In the genomic region with DNA sequence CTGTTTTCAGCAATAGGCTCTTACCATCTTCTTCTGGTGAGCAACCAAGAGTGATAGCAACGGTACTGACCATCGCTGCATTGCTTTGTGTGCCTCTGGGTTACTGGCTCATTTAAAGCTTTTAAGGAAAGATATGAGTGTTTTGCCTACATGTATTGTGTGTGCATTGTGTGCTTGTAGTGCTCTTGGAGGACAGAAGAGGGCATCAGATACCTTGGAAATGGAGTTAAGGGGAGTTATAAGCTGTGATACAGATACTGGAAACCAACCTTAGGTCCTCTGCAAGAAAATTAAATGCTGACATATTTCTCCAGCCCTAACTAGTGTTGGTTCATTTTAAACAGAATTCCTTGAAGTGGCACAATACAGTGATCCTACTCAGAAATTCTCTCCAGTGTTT, we compare ENCODE assay signal across 15 mouse cellular contexts. TPM values are rescaled to one million over a fixed set of nuclear protein-coding genes. Genes with fewer than 3 reads are reported as not detected.
DNase-seq lines count a peak whose midpoint lies in the region; TF ChIP-seq lines count a peak whose summit lies in the region.
"Had no signal": no experiment of that assay in that cellular context is flagged by ENCODE, and none has a peak within 500 bp of the region (broad histone marks: within the 10 kb centered on the region; RNA-seq: fewer than 3 reads in every experiment).

No protein-coding gene starts in this region.

- H3K9me3 ChIP-seq in CH12.LX (replicated peaks; ENCODE audit: low read length) = no peaks in the 10 kb centered on the region
- H3K9me3 ChIP-seq: embryonic facial prominence, embryonic 12.5 days; hindbrain, embryonic 15.5 days; limb, embryonic 13.5 days had no signal

- no peak overlapping the region for H3K27ac ChIP-seq in left cerebral cortex, adult 2 months
- H3K27ac ChIP-seq in CH12.LX (ENCODE audit: insufficient read depth, low read depth) = no peak overlapping the region
- H3K27ac ChIP-seq: embryonic facial prominence, embryonic 12.5 days; hindbrain, embryonic 15.5 days; limb, embryonic 13.5 days had no signal

- in situ Hi-C loops in CH12.LX (cut with MboI; ENCODE audit: low pct_ligation_motif_present, low pct_unique_long_range_greater_than_20kb, low sequenced_read_pairs) = no loop called here

- H3K36me3 ChIP-seq in CH12.LX (replicated peaks in 1 of 2; ENCODE audit: control insufficient read depth in 1 of 2, insufficient read depth in 1 of 2, low read length in 1 of 2) = no peaks in the 10 kb centered on the region
- H3K36me3 ChIP-seq: hindbrain, embryonic 15.5 days had no signal

- no peak overlapping the region for H3K9ac ChIP-seq in CH12.LX (ENCODE audit: insufficient read depth, low read depth)
- H3K9ac ChIP-seq: embryonic facial prominence, embryonic 12.5 days; hindbrain, embryonic 15.5 days; limb, embryonic 13.5 days had no signal

- H3K4me1 ChIP-seq in CH12.LX (ENCODE audit: control insufficient read depth in 1 of 2, insufficient read depth in 2 of 2) = peaks cover 0 to 17% of the 10 kb centered on the region in 2 experiments; a peak in 2 of 4 replicates
- H3K4me1 ChIP-seq: embryonic facial prominence, embryonic 12.5 days; hindbrain, embryonic 15.5 days; limb, embryonic 13.5 days had no signal

- peaks cover 7% of the 10 kb centered on the region for H3K27me3 ChIP-seq in CH12.LX (replicated peaks)
- H3K27me3 ChIP-seq: hindbrain, embryonic 15.5 days; limb, embryonic 13.5 days had no signal

- DNase-seq in embryo, embryonic 10 days (ENCODE audit: low spot score) = peak; percentile 40
- no peak for DNase-seq in embryo, embryonic 9.5 days (ENCODE audit: extremely low spot score)
- no peak for DNase-seq in left cerebral cortex, adult 2 months (ENCODE audit: extremely low spot score in 1 of 2, low spot score in 2 of 2)
- no peak for DNase-seq in left cerebral cortex, postnatal 10 days (ENCODE audit: extremely low spot score in 1 of 2, low spot score in 2 of 2)
- peak; percentile 46 for DNase-seq in CH12.LX (ENCODE audit: extremely low read depth)
- peak; percentile 40 for DNase-seq in induced T-regulatory cell, adult 2 months (ENCODE audit: low read depth)
- no peak for DNase-seq in layer of hippocampus, adult 9-10 months (ENCODE audit: low spot score)
- no peak for DNase-seq in left cerebral cortex, postnatal 4 days
- DNase-seq: B cell, adult 2 months had no signal

- no peak overlapping the region for H3K4me3 ChIP-seq in left cerebral cortex, adult 2 months
- no peak overlapping the region for H3K4me3 ChIP-seq in CH12.LX (replicated peaks in 1 of 3; ENCODE audit: low read depth in 2 of 3, low read length in 2 of 3, poor library complexity in 1 of 3)
- H3K4me3 ChIP-seq: embryonic facial prominence, embryonic 12.5 days; hindbrain, embryonic 15.5 days; limb, embryonic 13.5 days; megakaryocyte, embryonic 14.5 days had no signal

- TF ChIP-seq EP300 in CH12.LX (IDR thresholded peaks at IDR 0.05; ENCODE audit: low read length) = no peak

- dilution Hi-C loops in CH12.LX (cut with MboI; ENCODE audit: extremely low pct_ligation_motif_present, extremely low pct_unique_long_range_greater_than_20kb, low sequenced_read_pairs) = no loop called here

- H3K4me2 ChIP-seq in CH12.LX (ENCODE audit: insufficient read depth, low read depth, poor library complexity, severe bottlenecking) = no peak overlapping the region
- H3K4me2 ChIP-seq: embryonic facial prominence, embryonic 12.5 days; hindbrain, embryonic 15.5 days; limb, embryonic 13.5 days had no signal

- TF ChIP-seq CTCF in left cerebral cortex, adult 2 months (IDR thresholded peaks at IDR 0.05) = peak; percentile 14; the same call in 1 of the 2 replicates
- TF ChIP-seq CTCF in CH12.LX (conservative IDR thresholded peaks at IDR 0.05 in 1 of 2, IDR thresholded peaks at IDR 0.05 in 1 of 2; ENCODE audit: low read depth in 2 of 2, low read length in 2 of 2) = peak; percentile 32 to 73; a peak in 3 of 4 replicates

- intact Hi-C loops in left cerebral cortex, adult 2 months (cut with DNase I) = no loop called here
- intact Hi-C loops in left cerebral cortex, postnatal 10 days (cut with DNase I) = no loop called here
- intact Hi-C loops in left cerebral cortex, postnatal 4 days (cut with DNase I) = no loop called here

- TF ChIP-seq RAD21 in CH12.LX (IDR thresholded peaks at IDR 0.05; ENCODE audit: low read depth, low read length) = peak; percentile 79

- no peaks in the 10 kb centered on the region for H3K79me2 ChIP-seq in CH12.LX (replicated peaks; ENCODE audit: control insufficient read depth, extremely low read depth, insufficient read depth, poor library complexity, severe bottlenecking)

- TF ChIP-seq POLR2A in CH12.LX (IDR thresholded peaks at IDR 0.05; ENCODE audit: low read depth, low read length) = no peak

TF ChIP-seq in CH12.LX, 34 proteins besides CTCF, POLR2A, EP300 and RAD21:
- TF ChIP-seq ZC3H11A (IDR thresholded peaks at IDR 0.05; ENCODE audit: low read depth, low read length) (no peak), SMC3 (IDR thresholded peaks at IDR 0.05; ENCODE audit: low read depth, low read length) (peak; percentile 65)

RNA-seq across cellular contexts. Expression of a gene that starts 8.6 kb away (rescaled TPM):
- 1 to 10 TPM; 5.5 to 6.4 TPM for total RNA-seq in left cerebral cortex, adult 2 months (2021)
- 10 to 100 TPM; 16.9 to 20.9 TPM for total RNA-seq in left cerebral cortex, postnatal 10 days (2021)
- total RNA-seq in CH12.LX (2012; rRNA removed) (0.08 and 0.13 TPM in 2 replicates), CH12.LX (2014; rRNA removed) (0.20 and 0.35 TPM in 2 replicates)
- 0.27 and 0.31 TPM in 2 replicates for polyA plus RNA-seq in CH12.LX (2012; ENCODE audit: insufficient read length, low read depth)
- 10 to 100 TPM; 25.2 to 26.4 TPM for total RNA-seq in left cerebral cortex, postnatal 4 days (2021)

RNA-seq across cellular contexts. Expression of a gene that starts 16.2 kb away (rescaled TPM):
- not detected for total RNA-seq in left cerebral cortex, adult 2 months (2021)
- not detected for total RNA-seq in left cerebral cortex, postnatal 10 days (2021)
- total RNA-seq in CH12.LX (2012; rRNA removed) (not detected in 2 replicates), CH12.LX (2014; rRNA removed) (not detected in 2 replicates)
- polyA plus RNA-seq in CH12.LX (2012; ENCODE audit: insufficient read length, low read depth) = 0.23 TPM in 1 of 2 replicates, not detected in the other
- not detected for total RNA-seq in left cerebral cortex, postnatal 4 days (2021)
- total RNA-seq: layer of hippocampus, adult 18-20 months had no signal
- polyA plus RNA-seq: embryonic facial prominence, embryonic 12.5 days had no signal

RNA-seq across cellular contexts. Expression of a gene that starts 16.3 kb away (rescaled TPM):
- total RNA-seq in left cerebral cortex, adult 2 months (2021) = not detected
- not detected for total RNA-seq in left cerebral cortex, postnatal 10 days (2021)
- not detected in 2 replicates for total RNA-seq in CH12.LX (2012; rRNA removed)
- not detected in 2 replicates for total RNA-seq in CH12.LX (2014; rRNA removed)
- not detected in 2 replicates for polyA plus RNA-seq in CH12.LX (2012; ENCODE audit: insufficient read length, low read depth)
- not detected for total RNA-seq in left cerebral cortex, postnatal 4 days (2021)
- total RNA-seq: layer of hippocampus, adult 18-20 months had no signal
- polyA plus RNA-seq: embryonic facial prominence, embryonic 12.5 days; limb, embryonic 13.5 days had no signal

RNA-seq across cellular contexts. Expression of a gene that starts 17.5 kb away (rescaled TPM):
- not detected for total RNA-seq in left cerebral cortex, adult 2 months (2021)
- total RNA-seq in left cerebral cortex, postnatal 10 days (2021) = not detected
- total RNA-seq in CH12.LX (2012; rRNA removed) (not detected in 2 replicates), CH12.LX (2014; rRNA removed) (not detected in 2 replicates)
- polyA plus RNA-seq in CH12.LX (2012; ENCODE audit: insufficient read length, low read depth) = not detected in 2 replicates
- not detected for total RNA-seq in left cerebral cortex, postnatal 4 days (2021)
- total RNA-seq: layer of hippocampus, adult 18-20 months had no signal
- polyA plus RNA-seq: limb, embryonic 13.5 days; neural tube, embryonic 14.5 days had no signal

RNA-seq across cellular contexts. Expression of a gene that starts 35.3 kb away (rescaled TPM):
- total RNA-seq in left cerebral cortex, adult 2 months (2021) = 10 to 100 TPM; 78.3 to 99.1 TPM
- 100 to 1,000 TPM in 1 of 2 experiments, 10 to 100 TPM in 1; 83.9 to 105 TPM for total RNA-seq in left cerebral cortex, postnatal 10 days (2021)
- total RNA-seq in CH12.LX (2012; rRNA removed) (105 and 119 TPM in 2 replicates), CH12.LX (2014; rRNA removed) (76.7 and 98.4 TPM in 2 replicates)
- 113 and 141 TPM in 2 replicates for polyA plus RNA-seq in CH12.LX (2012; ENCODE audit: insufficient read length, low read depth)
- 100 to 1,000 TPM in 1 of 2 experiments, 10 to 100 TPM in 1; 96.4 to 113 TPM for total RNA-seq in left cerebral cortex, postnatal 4 days (2021)

Comparison
In these comparisons a context has a peak if more than half of its experiments do, and no peak if none do; other contexts are left out.
1. DNase-seq: peak in embryo, embryonic 10 days (single experiment), CH12.LX (single experiment) and induced T-regulatory cell, adult 2 months (single experiment); none in embryo, embryonic 9.5 days (single experiment), left cerebral cortex, adult 2 months (0 of 2), left cerebral cortex, postnatal 10 days (0 of 2), layer of hippocampus, adult 9-10 months (single experiment) and left cerebral cortex, postnatal 4 days (single experiment).
2. RNA of a gene that starts 8.6 kb away (total RNA-seq): 25.2 to 26.4 TPM in left cerebral cortex, postnatal 4 days, 16.9 to 20.9 TPM in left cerebral cortex, postnatal 10 days and 5.5 to 6.4 TPM in left cerebral cortex, adult 2 months; 0.08 to 0.35 TPM in CH12.LX; every median in the first group is over 4 times any median in the second.